Mouse (Mus musculus) small intestine, adult 2 months (tissue): ENCODE measurements around the gene Lmbr1l.

Experiments used
- CTCF ChIP-seq: fragments of 200-500 bp; IDR thresholded peaks from 2 replicates; pipeline ENCODE4 v1.5.1; 2012; ENCODE audit warnings: low read depth, mild to moderate bottlenecking, control low read depth, inconsistent platforms, low read length, moderate library complexity, mixed read lengths; ENCODE audit not compliant: insufficient replicate concordance, insufficient read length; ENCODE audit errors: extremely low read depth
- POLR2A ChIP-seq: fragments of 200-500 bp; IDR thresholded peaks from 2 replicates; pipeline ENCODE4 v1.6.1; 2012; ENCODE audit warnings: low read depth, mild to moderate bottlenecking, control low read depth, inconsistent platforms, low read length, moderate library complexity

DNA sequence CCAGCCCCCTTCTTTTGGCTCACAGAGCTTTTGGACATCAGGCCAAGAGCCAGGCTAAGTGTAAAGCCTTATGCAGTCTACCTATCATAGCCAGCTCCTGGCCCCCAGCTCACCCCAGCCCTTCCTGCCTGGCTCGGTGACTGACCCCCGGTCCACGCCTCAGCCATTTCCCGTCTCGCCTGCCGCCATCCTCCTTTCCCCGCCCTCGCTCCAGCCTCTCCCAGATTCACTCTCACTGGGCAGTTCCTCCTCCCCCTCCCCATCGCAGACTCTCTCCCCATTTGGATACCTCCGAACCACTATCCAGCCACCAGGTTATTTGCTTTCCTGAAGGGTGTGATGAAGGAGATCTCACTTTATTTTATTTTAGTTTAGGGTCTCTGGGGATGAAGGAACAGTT, 20.5 kb downstream of the Lmbr1l start:
- TF ChIP-seq CTCF (no peak), POLR2A (no peak)
